Mouse (Mus musculus) CH12.LX (cell line): ENCODE measurements around the gene Kpna2.

Experiments
- CTCF ChIP-seq, 2 experiments: IDR thresholded peaks in 1 of 2; conservative IDR thresholded peaks in 1 of 2; 2 replicates each; pipeline ENCODE4 v1.5.1; 2011 to 2012; ENCODE audit warnings: low read depth in 2 of 2, low read length in 2 of 2, improper control_type of control experiment in 1 of 2, inconsistent platforms in 1 of 2, mild to moderate bottlenecking in 1 of 2, moderate library complexity in 1 of 2
- EP300 ChIP-seq: IDR thresholded peaks from 2 replicates; pipeline ENCODE4 v1.6.1; 2011; ENCODE audit warnings: low read length, improper control_type of control experiment
- HCFC1 ChIP-seq: IDR thresholded peaks from 2 replicates; pipeline ENCODE4 v1.6.1; 2012; ENCODE audit warnings: low read depth, mild to moderate bottlenecking, inconsistent platforms, low read length, improper control_type of control experiment
- JUND ChIP-seq: conservative IDR thresholded peaks from 2 replicates; pipeline ENCODE4 v1.6.1; 2011; ENCODE audit warnings: low read depth, low read length, improper control_type of control experiment
- MAZ ChIP-seq: IDR thresholded peaks from 2 replicates; pipeline ENCODE4 v1.6.1; 2012; ENCODE audit warnings: low read depth, mild to moderate bottlenecking, inconsistent platforms, low read length, improper control_type of control experiment, moderate library complexity
- MXI1 ChIP-seq: IDR thresholded peaks from 2 replicates; pipeline ENCODE4 v1.6.1; 2011; ENCODE audit warnings: mild to moderate bottlenecking, low read depth, low read length, improper control_type of control experiment
- POLR2A ChIP-seq: IDR thresholded peaks from 2 replicates; pipeline ENCODE4 v1.6.1; 2011; ENCODE audit warnings: low read depth, mild to moderate bottlenecking, improper control_type of control experiment, low read length
- USF1 ChIP-seq: IDR thresholded peaks from 2 replicates; pipeline ENCODE4 v1.6.1; 2014; ENCODE audit warnings: low read depth, mild to moderate bottlenecking, inconsistent platforms, low read length, improper control_type of control experiment
- ZKSCAN1 ChIP-seq: IDR thresholded peaks from 2 replicates; pipeline ENCODE4 v1.6.1; 2012; ENCODE audit warnings: low read depth, inconsistent platforms, low read length, improper control_type of control experiment, borderline replicate concordance
- ZMIZ1 ChIP-seq: IDR thresholded peaks from 2 replicates; pipeline ENCODE4 v1.6.1; 2012; ENCODE audit warnings: low read depth, mild to moderate bottlenecking, inconsistent platforms, low read length, improper control_type of control experiment

- TF ChIP-seq JUND (no peak), POLR2A (no peak), CTCF (conservative IDR thresholded peaks at IDR 0.05 in 1 of 2, IDR thresholded peaks at IDR 0.05 in 1 of 2; ENCODE audit: low read depth in 2 of 2, low read length in 2 of 2) (no peak), MAZ (no peak), ZMIZ1 (no peak), EP300 (no peak), MXI1 (no peak), USF1 (no peak), ZKSCAN1 (no peak), HCFC1 (no peak)
These were observed 29.4 kb upstream of the Kpna2 start for GRCm38 (mm10) chr11:107028754-107029153.
